Mouse (Mus musculus) intestine, embryonic 14.5 days (tissue): ENCODE measurements around the gene Serping1. TPM values are rescaled to one million over a fixed set of nuclear protein-coding genes. Genes with fewer than 3 reads are reported as not detected.
A peak's percentile ranks its signal among the peaks of the same experiment; 100 is the strongest.
"Not testable (repeated sequence)": the region's sequence is repeated elsewhere in the genome, so short reads cannot be mapped to it uniquely, and the experiment has no call there.

Experiments used
- ATAC-seq: fragments of 200-750 bp; cut with Nextera tagmentation; replicated peaks from 2 replicates; pipeline ENCODE4 v1.8.0; 2017; ENCODE audit warnings: low read depth, moderate number of reproducible peaks, moderate TSS enrichment, moderate library complexity; ENCODE audit not compliant: low FRiP score, low TSS enrichment
- DNase-seq: peaks from one replicate; pipeline ENCODE4 v3.0.0-alpha.2; 2018; ENCODE audit warnings: low spot score
- H3K27ac ChIP-seq: fragments of 300-500 bp; sonication (generic); 2 replicates; pipeline ENCODE4 v1.5.1; 2014; ENCODE audit warnings: low read depth, mild to moderate bottlenecking, control low read depth
- H3K27me3 ChIP-seq: fragments of 300-500 bp; sonication (generic); replicated peaks from 2 replicates; pipeline ENCODE4 v1.6.1; 2014; ENCODE audit warnings: low read length, control low read depth; ENCODE audit not compliant: control insufficient read depth, insufficient read depth
- H3K36me3 ChIP-seq: fragments of 300-500 bp; sonication (generic); 2 replicates; pipeline ENCODE4 v1.6.1; 2014; ENCODE audit warnings: low read length, control low read depth; ENCODE audit not compliant: control insufficient read depth, insufficient read depth
- H3K4me1 ChIP-seq: fragments of 300-500 bp; sonication (generic); replicated peaks from 2 replicates; pipeline ENCODE4 v1.6.1; 2014; ENCODE audit warnings: low read length, control low read depth, mixed read lengths; ENCODE audit not compliant: control insufficient read depth, insufficient read depth
- H3K4me2 ChIP-seq: fragments of 300-500 bp; sonication (generic); 2 replicates; pipeline ENCODE4 v1.6.1; 2014; ENCODE audit warnings: low read length
- H3K4me3 ChIP-seq: fragments of 300-500 bp; sonication (generic); 2 replicates; pipeline ENCODE4 v1.5.1; 2014; ENCODE audit warnings: low read depth, low read length, control low read depth, mixed read lengths
- H3K9ac ChIP-seq: fragments of 300-500 bp; sonication (generic); 2 replicates; pipeline ENCODE4 v1.6.1; 2014; ENCODE audit warnings: mild to moderate bottlenecking, low read length
- H3K9me3 ChIP-seq: fragments of 300-500 bp; sonication (generic); 2 replicates; pipeline ENCODE4 v1.6.1; 2016; ENCODE audit warnings: low read length, control low read depth; ENCODE audit not compliant: control insufficient read depth
- WGBS: fragments of 180-500 bp; shearing (Covaris S2); extraction: QIAGEN DNeasy Blood & Tissue Kit; methylation state at CpG from one replicate; pipeline ENCODE4 v1.1.7; 2014; 5-methylcytosine and 5-hydroxymethylcytosine counted together
- polyA plus RNA-seq: library from polyadenylated mRNA; unstranded; fragments of >200 nt; fragmentation: Nextera tagmentation; extraction: Ambion mirVana; gene quantifications from 2 replicates; pipeline ENCODE4 v1.2.1, GENCODE M21; 2014

Gene Serping1
- polyA plus RNA-seq, 1 experiment from 2014 or later = 60.9 TPM

DNA sequence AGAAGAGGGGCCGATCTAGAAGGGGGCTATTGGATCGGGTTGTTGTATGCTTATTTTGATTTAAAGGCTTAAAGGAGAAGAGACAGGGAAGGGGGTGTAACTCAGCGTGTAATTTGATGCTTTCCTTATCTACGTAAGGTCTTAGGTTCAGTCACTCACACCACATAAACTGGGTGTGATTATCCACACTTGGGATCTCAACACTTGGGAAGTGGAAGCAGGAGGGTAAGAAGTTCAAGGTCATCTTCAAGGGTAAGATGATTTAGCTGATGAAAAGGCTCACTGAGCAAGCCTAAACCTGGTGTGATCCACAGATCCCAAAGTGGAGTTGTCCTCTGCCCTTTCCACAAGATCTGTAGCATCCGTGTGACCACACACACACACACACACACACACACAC lies 31.3 kb upstream of the Serping1 start:
- 55% methylated on average over 5 of the region's 5 CpGs for WGBS
- no peak for DNase-seq
- no peak overlapping the region for H3K27ac ChIP-seq
- H3K36me3 ChIP-seq = no peaks in the 10 kb centered on the region
- no peak for ATAC-seq
- H3K4me1 ChIP-seq = peaks cover 7% of the 10 kb centered on the region
- H3K4me3 ChIP-seq = no peak overlapping the region
- H3K4me2 ChIP-seq = no peak overlapping the region
- no peaks in the 10 kb centered on the region for H3K27me3 ChIP-seq
- H3K9me3 ChIP-seq = no peaks in the 10 kb centered on the region
- no peak overlapping the region for H3K9ac ChIP-seq

DNA sequence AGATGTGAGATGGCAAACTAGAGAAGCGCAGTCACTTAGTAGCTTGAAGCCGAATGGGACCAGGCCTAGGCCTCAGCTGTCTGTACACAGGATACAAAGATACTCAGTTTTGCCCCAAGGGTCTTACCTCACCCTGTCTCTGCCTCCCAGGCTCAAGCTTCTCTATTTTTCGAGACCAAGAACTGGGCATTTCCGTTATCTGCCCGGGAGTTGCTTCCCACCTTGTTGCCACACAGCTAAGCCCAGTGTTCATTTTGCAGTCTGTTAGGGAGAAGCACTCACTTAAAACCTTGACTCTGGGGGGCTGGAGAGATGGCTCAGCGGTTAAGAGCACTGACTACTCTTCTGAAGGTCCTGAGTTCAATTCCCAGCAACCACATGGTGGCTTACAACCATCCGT lies 28.7 kb upstream of the Serping1 start:
- ATAC-seq = no peak
- 87% methylated on average over 7 of the region's 7 CpGs for WGBS
- DNase-seq = no peak

DNA sequence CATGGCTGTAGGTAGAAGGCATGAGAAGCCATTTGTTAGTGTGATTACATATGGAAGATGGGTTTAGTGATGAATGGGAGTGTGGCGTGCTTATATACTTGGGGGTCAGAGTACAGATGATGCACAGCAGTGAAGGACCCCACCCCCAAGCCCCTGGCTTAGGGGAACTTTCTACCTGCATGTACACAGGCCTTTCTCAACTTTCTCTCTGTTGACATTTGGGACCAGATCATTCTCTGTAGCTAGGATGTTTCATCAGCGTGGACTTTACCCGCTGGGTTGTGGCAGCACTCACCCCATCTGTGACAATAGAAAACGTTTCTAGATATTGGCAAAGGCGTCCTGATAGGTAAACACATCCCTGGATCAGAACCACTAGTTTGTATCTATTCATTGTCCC lies 26.0 kb upstream of the Serping1 start:
- ATAC-seq, H3K4me3 ChIP-seq, H3K27me3 ChIP-seq, H3K4me1 ChIP-seq, H3K9me3 ChIP-seq, DNase-seq, H3K36me3 ChIP-seq, H3K27ac ChIP-seq, H3K9ac ChIP-seq, H3K4me2 ChIP-seq: not testable (repeated sequence)
- WGBS = 82% methylated on average over 5 of the region's 5 CpGs

More for the DNA sequence above, 28.7 kb upstream of the Serping1 start:
- Histone ChIP-seq H3K36me3 (no peaks in the 10 kb centered on the region), H3K4me2 (no peak overlapping the region), H3K27ac (no peak overlapping the region), H3K4me3 (no peak overlapping the region), H3K27me3 (no peaks in the 10 kb centered on the region), H3K9me3 (no peaks in the 10 kb centered on the region), H3K4me1 (no peaks in the 10 kb centered on the region; the same call in 1 of the 2 replicates), H3K9ac (no peak overlapping the region)

DNA sequence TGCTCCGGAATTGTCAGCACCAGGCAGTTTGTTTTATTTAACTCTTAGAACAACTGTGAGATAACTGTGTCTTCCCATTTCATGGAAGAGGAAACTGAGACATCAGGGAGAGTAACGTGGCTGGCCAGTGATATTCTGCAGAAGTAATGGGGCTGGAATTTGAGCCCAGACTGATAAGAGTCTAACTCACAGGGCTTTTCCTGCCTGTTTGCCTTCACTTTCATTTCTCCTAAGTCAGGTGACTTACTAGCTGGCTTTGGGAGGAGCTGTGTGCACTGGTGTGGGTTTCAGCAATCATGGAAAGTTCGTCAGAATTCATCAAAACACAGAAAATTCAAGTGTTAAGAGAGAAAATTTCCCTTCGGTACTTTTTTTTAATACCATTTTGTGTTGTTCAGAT lies 25.1 kb upstream of the Serping1 start:
- 71% methylated on average over 4 of the region's 4 CpGs for WGBS
- no peaks in the 10 kb centered on the region; the same call in 1 of the 2 replicates for H3K4me1 ChIP-seq
- no peaks in the 10 kb centered on the region for H3K27me3 ChIP-seq
- no peak for DNase-seq
- no peak overlapping the region for H3K4me2 ChIP-seq
- H3K9me3 ChIP-seq = no peaks in the 10 kb centered on the region
- no peak overlapping the region for H3K27ac ChIP-seq
- no peak overlapping the region for H3K9ac ChIP-seq
- H3K36me3 ChIP-seq = no peaks in the 10 kb centered on the region
- no peak for ATAC-seq
- H3K4me3 ChIP-seq = no peak overlapping the region

DNA sequence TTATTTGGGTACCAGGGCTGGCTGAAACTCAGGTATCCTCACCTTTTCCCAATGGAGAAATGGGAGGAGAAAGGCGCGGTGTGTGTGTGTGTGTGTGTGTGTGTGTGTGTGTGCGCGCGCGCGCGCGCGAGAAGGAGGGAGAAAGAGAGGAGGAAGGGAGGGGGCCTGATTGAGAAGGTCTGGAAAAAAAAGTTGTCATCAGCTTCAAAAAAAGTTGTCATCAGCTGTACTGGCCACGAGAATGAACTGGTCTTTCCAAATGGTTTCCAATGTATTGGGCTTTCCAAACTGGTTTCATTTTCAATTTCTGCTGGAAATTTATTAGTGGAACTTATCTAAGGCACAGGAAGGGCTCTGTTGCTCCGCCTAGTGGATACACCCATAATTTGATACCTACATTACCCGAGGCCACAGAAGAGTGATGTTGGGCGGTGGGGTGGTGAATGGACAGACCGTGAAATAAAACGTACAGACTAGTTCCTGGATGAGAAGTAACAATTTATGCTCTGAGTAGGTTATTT lies 23.9 kb upstream of the Serping1 start:
- H3K4me2 ChIP-seq = peak overlapping the region; percentile 60
- no peaks in the 10 kb centered on the region for H3K9me3 ChIP-seq
- WGBS = under 1% methylated on average over 16 of the region's 16 CpGs
- H3K9ac ChIP-seq = peak overlapping the region; percentile 48
- DNase-seq (peak; percentile 74), ATAC-seq (peak; percentile 72)
- no peaks in the 10 kb centered on the region; the same call in 1 of the 2 replicates for H3K4me1 ChIP-seq
- peak overlapping the region; percentile 61 for H3K4me3 ChIP-seq
- H3K27me3 ChIP-seq = no peaks in the 10 kb centered on the region
- H3K36me3 ChIP-seq = no peaks in the 10 kb centered on the region
- peak overlapping the region; percentile 43; the same call in 1 of the 2 replicates for H3K27ac ChIP-seq

DNA sequence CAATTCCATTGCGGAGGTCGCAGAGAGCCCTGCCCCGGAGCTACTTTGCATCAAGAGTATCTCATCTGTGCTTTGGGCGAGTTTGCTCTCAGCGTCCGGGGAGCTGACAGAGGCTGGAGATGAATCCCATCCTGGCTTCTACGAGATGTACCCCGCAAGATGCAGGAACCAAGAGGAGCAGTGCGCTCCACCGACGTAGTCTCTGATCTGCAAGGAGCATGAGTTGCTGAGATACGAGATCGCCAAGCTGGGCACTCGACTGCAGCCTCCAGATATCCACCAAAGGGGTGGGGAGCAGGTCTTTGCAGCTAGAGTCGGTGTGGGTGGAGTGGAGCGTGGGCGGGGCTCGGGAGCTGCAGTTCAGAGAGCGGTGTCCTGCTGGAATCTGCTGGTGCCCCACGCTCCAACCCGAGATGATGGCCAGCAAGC lies 23.3 kb upstream of the Serping1 start, which contains the start of gene Ube2l6:
TSS of gene Ube2l6 (plus strand) at position 336 of the 429 bp plus-strand sequence.
- no peaks in the 10 kb centered on the region for H3K27me3 ChIP-seq
- H3K4me2 ChIP-seq = peak within 1 kb of the TSS; percentile 60
- WGBS = under 1% methylated on average over 21 of the region's 21 CpGs
- no peaks in the 10 kb centered on the region for H3K36me3 ChIP-seq
- no peaks in the 10 kb centered on the region; the same call in 1 of the 2 replicates for H3K4me1 ChIP-seq
- DNase-seq (peak; percentile 87), ATAC-seq (peak; percentile 68)
- H3K9me3 ChIP-seq = no peaks in the 10 kb centered on the region
- H3K27ac ChIP-seq = peak within 1 kb of the TSS; percentile 43; the same call in 1 of the 2 replicates
- peak within 1 kb of the TSS; percentile 48 for H3K9ac ChIP-seq
- peak within 1 kb of the TSS; percentile 61 for H3K4me3 ChIP-seq

DNA sequence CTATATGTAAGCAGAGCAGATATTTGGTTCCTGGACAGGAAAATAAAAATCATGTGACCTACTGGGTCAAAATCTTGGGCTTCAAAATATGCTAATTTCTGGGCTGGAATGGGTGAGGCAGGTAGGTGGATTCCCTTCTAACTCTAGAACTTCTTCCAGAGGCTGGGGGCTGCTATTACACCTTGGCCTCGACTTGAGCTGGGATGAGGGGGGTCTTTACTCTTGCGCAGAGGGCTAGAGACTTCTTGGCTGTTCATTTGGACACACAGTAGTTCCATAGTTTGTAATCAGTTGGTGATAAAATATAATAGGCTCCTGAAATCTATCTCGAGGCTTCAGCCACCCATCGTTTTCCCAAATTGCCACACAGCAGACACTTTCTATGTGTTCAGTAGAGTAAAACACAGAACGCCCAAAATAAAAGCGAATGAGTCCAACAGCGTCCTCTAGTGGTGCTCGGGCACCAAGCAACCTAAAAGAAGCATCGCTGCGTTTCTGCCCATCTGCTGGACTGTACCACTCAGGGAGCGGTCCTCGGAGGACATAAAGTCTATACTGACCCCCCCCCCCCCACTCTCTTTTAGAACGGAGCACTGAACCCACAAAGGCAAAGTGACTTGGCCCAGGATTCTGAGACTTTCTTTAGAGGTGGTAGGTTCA lies 22.7 kb upstream of the Serping1 start:
- 10% methylated on average over 13 of the region's 13 CpGs for WGBS
- Histone ChIP-seq H3K36me3 (no peaks in the 10 kb centered on the region), H3K4me2 (peak overlapping the region; percentile 60), H3K27ac (0 out of 2 replicates have a peak overlapping the region, but pooled peaks have one; percentile 43), H3K4me3 (peak overlapping the region; percentile 61), H3K4me1 (no peaks in the 10 kb centered on the region; the same call in 1 of the 2 replicates), H3K27me3 (no peaks in the 10 kb centered on the region), H3K9me3 (no peaks in the 10 kb centered on the region), H3K9ac (peak overlapping the region; percentile 48)
- ATAC-seq (peak; percentile 41), DNase-seq (peak; percentile 90)

DNA sequence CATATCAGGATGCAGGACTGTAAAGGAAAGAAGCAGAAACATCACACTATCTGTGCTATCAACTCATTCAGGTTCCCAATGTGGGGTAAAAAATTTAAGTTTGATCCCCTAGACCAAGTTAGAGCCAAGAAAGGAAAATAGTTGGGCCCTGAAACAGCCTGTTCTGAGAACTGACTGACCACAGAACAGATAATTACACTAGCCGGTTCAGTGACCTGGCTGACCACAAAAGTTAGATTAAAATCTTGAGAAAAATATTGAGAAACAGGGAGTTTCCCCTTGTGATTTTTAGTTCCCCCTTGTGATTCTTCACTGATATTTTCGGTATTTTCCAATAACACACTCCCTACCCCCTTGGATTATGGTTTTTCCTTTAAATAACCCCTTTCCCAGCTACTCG lies 18.6 kb upstream of the Serping1 start:
- no peak for DNase-seq
- no peak overlapping the region for H3K27ac ChIP-seq
- H3K27me3 ChIP-seq = no peaks in the 10 kb centered on the region
- WGBS = 91% methylated on average over 3 of the region's 3 CpGs
- no peak for ATAC-seq
- H3K9ac ChIP-seq = no peak overlapping the region
- H3K36me3 ChIP-seq = no peaks in the 10 kb centered on the region
- H3K4me3 ChIP-seq = no peak overlapping the region
- no peak overlapping the region for H3K4me2 ChIP-seq
- H3K4me1 ChIP-seq = no peaks in the 10 kb centered on the region
- no peaks in the 10 kb centered on the region for H3K9me3 ChIP-seq
